Mouse (Mus musculus) adrenal gland, postnatal 36 days (tissue): Measurements from ENCODE around the gene Prdx1. TPM values are rescaled to one million over a fixed set of nuclear protein-coding genes. Genes with fewer than 3 reads are reported as not detected.

ENCODE experiments used
- DNase-seq, 2 experiments: peaks; one replicate each; pipeline ENCODE4 v3.0.0; 2021; ENCODE audit warnings: mixed read lengths in 1 of 2
- total RNA-seq, 2 experiments: library from RNA; stranded (reverse); gene quantifications; 2 replicates each; pipeline ENCODE4 v1.2.3; 2021

The Prdx1 gene
- total RNA-seq, 2 experiments from 2014 or later: 682 to 824 TPM

- DNase-seq: no peak
Observed at GRCm38 (mm10) chr4:116727401-116727800, 42.1 kb downstream of the Prdx1 start.

DNA sequence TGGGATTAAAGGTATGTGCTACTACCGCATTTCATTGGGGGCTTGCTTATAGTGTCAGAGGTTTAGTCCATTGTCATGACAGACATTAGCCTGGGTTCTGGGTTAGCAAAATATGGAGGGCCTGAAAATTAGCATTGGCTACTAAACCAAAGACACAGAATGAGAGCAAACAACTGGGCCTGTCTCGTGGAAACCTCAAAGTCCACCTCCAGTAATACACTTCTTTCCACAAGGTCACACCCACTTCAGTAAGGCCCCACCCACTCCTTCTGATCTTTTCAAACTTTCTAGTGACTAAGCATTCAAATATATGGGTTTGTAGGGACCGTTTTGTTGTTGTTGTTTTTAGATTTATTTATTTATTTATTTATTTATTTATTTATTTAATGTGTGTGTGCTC lies 44.2 kb downstream of the Prdx1 start:
- DNase-seq: no peak

GRCm38 (mm10) chr4:116731077-116731476 lies 45.7 kb downstream of the Prdx1 start:
- DNase-seq: no peak

GRCm38 (mm10) chr4:116732355-116732754 lies 47.0 kb downstream of the Prdx1 start:
- DNase-seq: no peak

DNA sequence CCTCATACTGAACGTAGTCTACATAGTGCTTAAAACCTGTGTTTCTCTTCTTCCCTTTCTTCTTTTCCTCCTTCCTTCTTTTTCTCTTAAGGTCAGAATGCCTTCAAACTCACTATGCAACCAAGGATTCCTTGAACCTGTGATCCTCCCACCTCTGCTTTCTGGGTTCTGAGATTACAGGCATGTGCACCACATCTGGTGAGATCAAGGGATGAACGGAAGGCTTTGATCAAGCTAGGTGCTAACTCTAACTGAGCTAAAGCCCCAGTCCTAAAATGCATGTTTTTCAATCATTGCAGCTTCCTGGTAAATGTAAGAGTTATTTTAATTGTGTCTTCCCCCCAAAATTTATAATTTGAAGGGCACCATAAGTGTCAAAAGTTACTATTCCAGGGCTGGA lies 49.7 kb downstream of the Prdx1 start:
- DNase-seq: no peak

GRCm38 (mm10) chr4:116738972-116739751 lies 53.8 kb downstream of the Prdx1 start:
- no peak for DNase-seq

DNA sequence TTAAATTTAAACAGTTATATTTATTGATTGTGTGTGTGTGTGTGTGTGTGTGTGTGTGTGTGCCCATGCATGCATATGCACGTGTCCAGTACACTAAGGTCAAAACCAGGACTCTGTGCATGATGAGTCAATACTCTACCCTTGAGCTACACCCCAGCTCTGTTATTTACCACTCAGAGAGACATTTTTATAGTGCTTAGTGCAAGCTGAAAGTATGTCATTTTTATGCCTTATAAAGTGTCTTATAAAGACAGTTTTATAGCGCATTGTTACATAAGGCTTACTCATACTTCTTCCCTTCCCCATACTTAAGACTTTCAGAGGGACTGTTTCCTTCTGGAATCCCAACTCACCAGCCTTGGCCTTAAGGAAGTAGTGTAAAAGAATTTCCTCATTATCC lies 64.4 kb downstream of the Prdx1 start:
- peak; percentile 8 to 16 for DNase-seq

Other genes with a start within 250 kb of the Prdx1 start
- 10 to 100 TPM; 37.2 to 44.0 TPM for gene Mast2, start 221.4 kb upstream of the Prdx1 start, total RNA-seq
- 10 to 100 TPM; 14.0 to 19.6 TPM for gene Ipp, start 178.0 kb upstream of the Prdx1 start, total RNA-seq
- 10 to 100 TPM; 20.3 to 21.2 TPM for gene Tmem69, start 129.6 kb upstream of the Prdx1 start, total RNA-seq
- 10 to 100 TPM; 64.9 to 85.9 TPM for gene Gpbp1l1, start 127.9 kb upstream of the Prdx1 start, total RNA-seq
- 10 to 100 TPM in 1 of 2 experiments, 1 to 10 TPM in 1; 9.1 to 12.1 TPM for gene Ccdc17, start 88.9 kb upstream of the Prdx1 start, total RNA-seq
- 10 to 100 TPM; 29.8 to 35.0 TPM for gene Nasp, start 57.6 kb upstream of the Prdx1 start, total RNA-seq
- gene Akr1a1, start 33.9 kb upstream of the Prdx1 start, total RNA-seq: 100 to 1,000 TPM; 864 to 917 TPM
- 10 to 100 TPM; 32.9 to 33.5 TPM for gene Mmachc, start 22.9 kb downstream of the Prdx1 start, total RNA-seq
- gene Ccdc163, start 23.0 kb downstream of the Prdx1 start, total RNA-seq: 10 to 100 TPM; 16.2 to 19.2 TPM
- gene Tesk2, start 35.4 kb downstream of the Prdx1 start, total RNA-seq: 1 to 10 TPM; 2.9 to 5.9 TPM
- 10 to 100 TPM; 16.9 to 20.8 TPM for gene Toe1, start 122.1 kb downstream of the Prdx1 start, total RNA-seq
- gene Mutyh, start 122.2 kb downstream of the Prdx1 start, total RNA-seq: 1 to 10 TPM; 2.4 to 3.2 TPM
- 1 to 10 TPM; 1.9 to 2.6 TPM for gene Hpdl, start 136.2 kb downstream of the Prdx1 start, total RNA-seq
- 1 to 10 TPM; 3.6 to 5.1 TPM for gene Zswim5, start 191.8 kb downstream of the Prdx1 start, total RNA-seq